Mouse (Mus musculus): ENCODE data around the gene Cdhr3. TPM values are rescaled to one million over a fixed set of nuclear protein-coding genes. Genes with fewer than 3 reads are reported as not detected.

Gene Cdhr3
- polyA plus RNA-seq, 1 experiment from 2014 or later: 0.25 TPM

GRCm38 (mm10) chr12:33053311-33053710, 39.4 kb downstream of the Cdhr3 start:
- H3K27ac ChIP-seq (ENCODE audit: low read depth, low read length): no peak overlapping the region
- H3K4me1 ChIP-seq (ENCODE audit: control insufficient read depth, insufficient read depth, low read depth, low read length): peaks cover 11% of the 10 kb centered on the region
- WGBS: 60% methylated on average over 9 of the region's 9 CpGs
- H3K9ac ChIP-seq (ENCODE audit: low read depth, low read length): no peak overlapping the region
- no peak overlapping the region for H3K4me2 ChIP-seq (ENCODE audit: low read length)
- ATAC-seq: no peak
- no peaks in the 10 kb centered on the region for H3K36me3 ChIP-seq (ENCODE audit: control insufficient read depth, insufficient read depth, low read length)
- no peaks in the 10 kb centered on the region for H3K27me3 ChIP-seq (replicated peaks; ENCODE audit: control insufficient read depth, insufficient read depth, low read length)
- H3K4me3 ChIP-seq (ENCODE audit: low read length): no peak overlapping the region
- H3K9me3 ChIP-seq (ENCODE audit: control insufficient read depth, low read length): no peaks in the 10 kb centered on the region

- Histone ChIP-seq H3K4me2 (ENCODE audit: low read length) (no peak overlapping the region), H3K9me3 (ENCODE audit: control insufficient read depth, low read length) (no peaks in the 10 kb centered on the region), H3K27me3 (replicated peaks; ENCODE audit: control insufficient read depth, insufficient read depth, low read length) (no peaks in the 10 kb centered on the region), H3K4me3 (ENCODE audit: low read length) (no peak overlapping the region), H3K9ac (ENCODE audit: low read depth, low read length) (no peak overlapping the region), H3K4me1 (ENCODE audit: control insufficient read depth, insufficient read depth, low read depth, low read length) (peaks cover 13% of the 10 kb centered on the region), H3K36me3 (ENCODE audit: control insufficient read depth, insufficient read depth, low read length) (no peaks in the 10 kb centered on the region), H3K27ac (ENCODE audit: low read depth, low read length) (no peak overlapping the region)
- ATAC-seq: no peak
- 84% methylated on average over 3 of the region's 3 CpGs for WGBS
Observed at GRCm38 (mm10) chr12:33048391-33048790, 44.3 kb downstream of the Cdhr3 start.

- H3K4me1 ChIP-seq (ENCODE audit: control insufficient read depth, insufficient read depth, low read depth, low read length): peaks cover 13% of the 10 kb centered on the region
- H3K9me3 ChIP-seq (ENCODE audit: control insufficient read depth, low read length): no peaks in the 10 kb centered on the region
- WGBS: 66% methylated on average over 7 of the region's 7 CpGs
- ATAC-seq: peak; percentile 53
- no peak overlapping the region for H3K27ac ChIP-seq (ENCODE audit: low read depth, low read length)
- H3K9ac ChIP-seq (ENCODE audit: low read depth, low read length): no peak overlapping the region
- H3K4me3 ChIP-seq (ENCODE audit: low read length): no peak overlapping the region
- no peaks in the 10 kb centered on the region for H3K36me3 ChIP-seq (ENCODE audit: control insufficient read depth, insufficient read depth, low read length)
- H3K4me2 ChIP-seq (ENCODE audit: low read length): no peak overlapping the region
- no peaks in the 10 kb centered on the region for H3K27me3 ChIP-seq (replicated peaks; ENCODE audit: control insufficient read depth, insufficient read depth, low read length)
Observed at GRCm38 (mm10) chr12:33046434-33046833, 46.2 kb downstream of the Cdhr3 start.

- Histone ChIP-seq H3K4me1 (ENCODE audit: control insufficient read depth, insufficient read depth, low read depth, low read length) (peaks cover 13% of the 10 kb centered on the region), H3K9ac (ENCODE audit: low read depth, low read length) (peak overlapping the region; percentile 39; the same call in 1 of the 2 replicates), H3K36me3 (ENCODE audit: control insufficient read depth, insufficient read depth, low read length) (no peaks in the 10 kb centered on the region), H3K9me3 (ENCODE audit: control insufficient read depth, low read length) (no peaks in the 10 kb centered on the region), H3K27me3 (replicated peaks; ENCODE audit: control insufficient read depth, insufficient read depth, low read length) (no peaks in the 10 kb centered on the region), H3K4me2 (ENCODE audit: low read length) (peak overlapping the region; percentile 33), H3K27ac (ENCODE audit: low read depth, low read length) (peak overlapping the region; percentile 48), H3K4me3 (ENCODE audit: low read length) (no peak overlapping the region)
- ATAC-seq: peak; percentile 66
- WGBS: 41% methylated on average over 16 of the region's 16 CpGs
Observed at GRCm38 (mm10) chr12:33045533-33046361, 46.9 kb downstream of the Cdhr3 start.

GRCm38 (mm10) chr12:33041476-33041875, 51.2 kb downstream of the Cdhr3 start:
- H3K4me3 ChIP-seq (ENCODE audit: low read length): no peak overlapping the region
- 85% methylated on average over 7 of the region's 7 CpGs for WGBS
- no peak overlapping the region for H3K4me2 ChIP-seq (ENCODE audit: low read length)
- no peak for ATAC-seq
- no peaks in the 10 kb centered on the region for H3K36me3 ChIP-seq (ENCODE audit: control insufficient read depth, insufficient read depth, low read length)
- no peaks in the 10 kb centered on the region for H3K9me3 ChIP-seq (ENCODE audit: control insufficient read depth, low read length)
- H3K27me3 ChIP-seq (replicated peaks; ENCODE audit: control insufficient read depth, insufficient read depth, low read length): no peaks in the 10 kb centered on the region; the same call in 1 of the 2 replicates
- no peak overlapping the region for H3K9ac ChIP-seq (ENCODE audit: low read depth, low read length)
- H3K27ac ChIP-seq (ENCODE audit: low read depth, low read length): no peak overlapping the region
- peaks cover 13% of the 10 kb centered on the region for H3K4me1 ChIP-seq (ENCODE audit: control insufficient read depth, insufficient read depth, low read depth, low read length)

- Histone ChIP-seq H3K9ac (ENCODE audit: low read depth, low read length) (no peak overlapping the region), H3K27ac (ENCODE audit: low read depth, low read length) (no peak overlapping the region), H3K36me3 (ENCODE audit: control insufficient read depth, insufficient read depth, low read length) (no peaks in the 10 kb centered on the region), H3K27me3 (replicated peaks; ENCODE audit: control insufficient read depth, insufficient read depth, low read length) (no peaks in the 10 kb centered on the region; the same call in 1 of the 2 replicates), H3K9me3 (ENCODE audit: control insufficient read depth, low read length) (no peaks in the 10 kb centered on the region), H3K4me3 (ENCODE audit: low read length) (no peak overlapping the region), H3K4me2 (ENCODE audit: low read length) (no peak overlapping the region), H3K4me1 (ENCODE audit: control insufficient read depth, insufficient read depth, low read depth, low read length) (peaks cover 12% of the 10 kb centered on the region)
- WGBS: 88% methylated on average over 2 of the region's 2 CpGs
- ATAC-seq: no peak
Observed at GRCm38 (mm10) chr12:33040811-33041210, 51.9 kb downstream of the Cdhr3 start.

GRCm38 (mm10) chr12:33038676-33039075, 54.0 kb downstream of the Cdhr3 start:
- no peak overlapping the region for H3K27ac ChIP-seq (ENCODE audit: low read depth, low read length)

GRCm38 (mm10) chr12:33035719-33036521, 56.8 kb downstream of the Cdhr3 start:
- peaks cover 21% of the 10 kb centered on the region for H3K4me1 ChIP-seq (ENCODE audit: control insufficient read depth, insufficient read depth, low read depth, low read length)
- ATAC-seq: peak; percentile 92
- H3K9ac ChIP-seq (ENCODE audit: low read depth, low read length): peak overlapping the region; percentile 28; the same call in 1 of the 2 replicates
- no peaks in the 10 kb centered on the region for H3K36me3 ChIP-seq (ENCODE audit: control insufficient read depth, insufficient read depth, low read length)
- 14% methylated on average over 21 of the region's 21 CpGs for WGBS
- H3K27ac ChIP-seq (ENCODE audit: low read depth, low read length): peak overlapping the region; percentile 74
- H3K4me2 ChIP-seq (ENCODE audit: low read length): peak overlapping the region; percentile 37
- no peaks in the 10 kb centered on the region; the same call in 1 of the 2 replicates for H3K27me3 ChIP-seq (replicated peaks; ENCODE audit: control insufficient read depth, insufficient read depth, low read length)
- H3K4me3 ChIP-seq (ENCODE audit: low read length): 0 out of 2 replicates have a peak overlapping the region, but pooled peaks have one; percentile 3
- H3K9me3 ChIP-seq (ENCODE audit: control insufficient read depth, low read length): no peaks in the 10 kb centered on the region

More at GRCm38 (mm10) chr12:33038676-33039075, 54.0 kb downstream of the Cdhr3 start:
- no peak overlapping the region for H3K4me2 ChIP-seq (ENCODE audit: low read length)
- H3K9me3 ChIP-seq (ENCODE audit: control insufficient read depth, low read length): no peaks in the 10 kb centered on the region
- no peaks in the 10 kb centered on the region; the same call in 1 of the 2 replicates for H3K27me3 ChIP-seq (replicated peaks; ENCODE audit: control insufficient read depth, insufficient read depth, low read length)
- no peaks in the 10 kb centered on the region for H3K36me3 ChIP-seq (ENCODE audit: control insufficient read depth, insufficient read depth, low read length)
- H3K9ac ChIP-seq (ENCODE audit: low read depth, low read length): no peak overlapping the region
- no peak overlapping the region for H3K4me3 ChIP-seq (ENCODE audit: low read length)
- ATAC-seq: no peak
- peaks cover 20% of the 10 kb centered on the region for H3K4me1 ChIP-seq (ENCODE audit: control insufficient read depth, insufficient read depth, low read depth, low read length)

All from hindbrain, embryonic 16.5 days (tissue).